Mouse (Mus musculus): ENCODE results near the gene Cib1. TPM values are rescaled to one million over a fixed set of nuclear protein-coding genes. Genes with fewer than 3 reads are reported as not detected.

The Cib1 gene
- total and polyA plus RNA-seq, 3 experiments = 84.5 to 145 TPM; not detected in 1

- TF ChIP-seq ZMIZ1 (IDR thresholded peaks at IDR 0.05; ENCODE audit: low read depth, low read length) (peak; percentile 64), EP300 (IDR thresholded peaks at IDR 0.05; ENCODE audit: low read depth in 1 of 2, low read length in 2 of 2) (0 out of 4 replicates have a peak, but pooled peaks of 1 of the 2 experiments have one; percentile 7), TBP (IDR thresholded peaks at IDR 0.05; ENCODE audit: low read depth, low read length) (no peak; the same call in 1 of the 2 replicates)
These were observed at the start of gene Cib1, which contains the start of gene Gdpgp1 (continued) for GRCm38 (mm10) chr7:80232489-80233029.

GRCm38 (mm10) chr7:80281646-80282045 lies 49.0 kb upstream of the Cib1 start:
- Histone ChIP-seq H3K9ac (ENCODE audit: control insufficient read depth, low read depth, low read length, poor library complexity, severe bottlenecking) (no peak overlapping the region), H3K36me3 (ENCODE audit: control insufficient read depth in 1 of 2, insufficient read depth in 2 of 2, low read length in 2 of 2) (peaks cover 0 to 22% of the 10 kb centered on the region in 2 experiments; a peak in 2 of 4 replicates), H3K9me3 (replicated peaks; ENCODE audit: insufficient read depth, low read length) (no peaks in the 10 kb centered on the region), H3K4me1 (ENCODE audit: control insufficient read depth in 1 of 2, insufficient read depth in 2 of 2, low read length in 2 of 2) (no peaks in the 10 kb centered on the region), H3K27ac (ENCODE audit: control insufficient read depth, low read depth, low read length) (no peak overlapping the region), H3K27me3 (ENCODE audit: control insufficient read depth in 1 of 2, insufficient read depth in 2 of 2, low read length in 2 of 2) (no peaks in the 10 kb centered on the region), H3K79me2 (ENCODE audit: control insufficient read depth, insufficient read depth, low read length, poor library complexity) (no peaks in the 10 kb centered on the region), H3K4me3 (ENCODE audit: control insufficient read depth in 1 of 2, insufficient read depth in 1 of 2, low read depth in 2 of 2, low read length in 2 of 2) (no peak overlapping the region)
- DNase-seq (ENCODE audit: low read depth, low spot score) = no peak
- TF ChIP-seq MAZ (IDR thresholded peaks at IDR 0.05; ENCODE audit: low read depth, low read length) = no peak
- TF ChIP-seq CHD1 (IDR thresholded peaks at IDR 0.05; ENCODE audit: low read depth, low read length) = no peak
- TF ChIP-seq POLR2A (IDR thresholded peaks at IDR 0.05; ENCODE audit: control insufficient read depth in 1 of 2, insufficient read depth in 1 of 2, low read depth in 1 of 2, low read length in 2 of 2, poor library complexity in 1 of 2) = no peak
- TF ChIP-seq CTCF (IDR thresholded peaks at IDR 0.05 in 2 of 3, conservative IDR thresholded peaks at IDR 0.05 in 1 of 3; ENCODE audit: control insufficient read depth in 1 of 3, insufficient read depth in 1 of 3, low read depth in 2 of 3, low read length in 3 of 3, poor library complexity in 1 of 3, severe bottlenecking in 1 of 3) = no peak
- no peak for TF ChIP-seq GABPA (IDR thresholded peaks at IDR 0.05; ENCODE audit: low read depth, low read length)
- TF ChIP-seq MXI1 (IDR thresholded peaks at IDR 0.05; ENCODE audit: low read depth, low read length) = no peak
- TF ChIP-seq EP300 (IDR thresholded peaks at IDR 0.05; ENCODE audit: low read depth in 1 of 2, low read length in 2 of 2) = no peak
- no peak for TF ChIP-seq JUND (IDR thresholded peaks at IDR 0.05; ENCODE audit: low read depth, low read length)
- no peak for TF ChIP-seq BHLHE40 (IDR thresholded peaks at IDR 0.05; ENCODE audit: borderline replicate concordance, low read depth, low read length)
- TF ChIP-seq SIN3A (IDR thresholded peaks at IDR 0.05; ENCODE audit: low read length) = no peak

- H3K36me3 ChIP-seq (ENCODE audit: control insufficient read depth in 1 of 2, insufficient read depth in 2 of 2, low read length in 2 of 2) = peaks cover 0 to 24% of the 10 kb centered on the region in 2 experiments; a peak in 2 of 4 replicates
- DNase-seq (ENCODE audit: low read depth, low spot score) = no peak
- H3K27ac ChIP-seq (ENCODE audit: control insufficient read depth, low read depth, low read length) = no peak overlapping the region
- no peaks in the 10 kb centered on the region for H3K9me3 ChIP-seq (replicated peaks; ENCODE audit: insufficient read depth, low read length)
- no peak overlapping the region for H3K4me3 ChIP-seq (ENCODE audit: control insufficient read depth in 1 of 2, insufficient read depth in 1 of 2, low read depth in 2 of 2, low read length in 2 of 2)
- no peaks in the 10 kb centered on the region for H3K79me2 ChIP-seq (ENCODE audit: control insufficient read depth, insufficient read depth, low read length, poor library complexity)
- no peak overlapping the region for H3K9ac ChIP-seq (ENCODE audit: control insufficient read depth, low read depth, low read length, poor library complexity, severe bottlenecking)
- H3K27me3 ChIP-seq (ENCODE audit: control insufficient read depth in 1 of 2, insufficient read depth in 2 of 2, low read length in 2 of 2) = no peaks in the 10 kb centered on the region
- H3K4me1 ChIP-seq (ENCODE audit: control insufficient read depth in 1 of 2, insufficient read depth in 2 of 2, low read length in 2 of 2) = no peaks in the 10 kb centered on the region
- TF ChIP-seq BHLHE40 (IDR thresholded peaks at IDR 0.05; ENCODE audit: borderline replicate concordance, low read depth, low read length) = no peak
- no peak for TF ChIP-seq HCFC1 (IDR thresholded peaks at IDR 0.05; ENCODE audit: low read depth, low read length)
- no peak for TF ChIP-seq EP300 (IDR thresholded peaks at IDR 0.05; ENCODE audit: low read depth in 1 of 2, low read length in 2 of 2)
- no peak for TF ChIP-seq POLR2AphosphoS5 (IDR thresholded peaks at IDR 0.05; ENCODE audit: borderline replicate concordance, low read depth, low read length)
- peak; percentile 39 for TF ChIP-seq RAD21 (IDR thresholded peaks at IDR 0.05; ENCODE audit: low read depth, low read length)
- no peak for TF ChIP-seq ZKSCAN1 (IDR thresholded peaks at IDR 0.05; ENCODE audit: low read depth, low read length)
- no peak for TF ChIP-seq KAT2A (conservative IDR thresholded peaks at IDR 0.05; ENCODE audit: low read depth, low read length)
- TF ChIP-seq SMC3 (IDR thresholded peaks at IDR 0.05; ENCODE audit: low read depth, low read length) = peak; percentile 28; the same call in 1 of the 2 replicates
- no peak for TF ChIP-seq E2F4 (IDR thresholded peaks at IDR 0.05; ENCODE audit: borderline replicate concordance, low read depth, low read length)
- TF ChIP-seq GATA1 (IDR thresholded peaks at IDR 0.05; ENCODE audit: low read depth, low read length) = no peak
- TF ChIP-seq CHD1 (IDR thresholded peaks at IDR 0.05; ENCODE audit: low read depth, low read length) = no peak
- TF ChIP-seq ZC3H11A (IDR thresholded peaks at IDR 0.05; ENCODE audit: low read depth, low read length) = no peak
- TF ChIP-seq NRF1 (IDR thresholded peaks at IDR 0.05; ENCODE audit: insufficient read depth, low read depth, low read length, poor library complexity, severe bottlenecking) = no peak
- no peak for TF ChIP-seq ETS1 (IDR thresholded peaks at IDR 0.05; ENCODE audit: low read depth, low read length)
- no peak for TF ChIP-seq NELFE (IDR thresholded peaks at IDR 0.05; ENCODE audit: low read depth, low read length)
- no peak for TF ChIP-seq JUND (IDR thresholded peaks at IDR 0.05; ENCODE audit: low read depth, low read length)
- no peak for TF ChIP-seq RCOR1 (IDR thresholded peaks at IDR 0.05; ENCODE audit: low read depth, low read length)
- TF ChIP-seq ZNF384 (IDR thresholded peaks at IDR 0.05; ENCODE audit: low read depth, low read length) = no peak
- no peak for TF ChIP-seq ZMIZ1 (IDR thresholded peaks at IDR 0.05; ENCODE audit: low read depth, low read length)
- no peak for TF ChIP-seq MXI1 (IDR thresholded peaks at IDR 0.05; ENCODE audit: low read depth, low read length)
- TF ChIP-seq USF2 (IDR thresholded peaks at IDR 0.05; ENCODE audit: borderline replicate concordance in 1 of 2, insufficient read depth in 1 of 2, low read depth in 1 of 2, low read length in 2 of 2) = no peak
- TF ChIP-seq USF1 (IDR thresholded peaks at IDR 0.05; ENCODE audit: low read depth, low read length) = no peak
These were observed 48.4 kb upstream of the Cib1 start for GRCm38 (mm10) chr7:80280998-80281397.
